Mouse (Mus musculus) MEL (cell line): ENCODE measurements at regions not wholly inside any gene's neighbourhood (a gene's known extent, or its start where the extent isn't known, plus 50 kb on each side); places are given as distances from the start of the nearest gene placed in this dataset.

Experiments used
- DNase-seq: peaks from one replicate; pipeline ENCODE4 v3.0.0; 2011; ENCODE audit warnings: low read depth, low spot score
- H3K27ac ChIP-seq: 2 replicates; pipeline ENCODE4 v1.5.1; 2012; ENCODE audit warnings: low read depth, mild to moderate bottlenecking, control low read depth, low read length, moderate library complexity; ENCODE audit not compliant: control insufficient read depth
- H3K27me3 ChIP-seq, 2 experiments: fragments of 150-350 bp in 1 of 2; sonication (generic) in 1 of 2; 2 replicates each; pipeline ENCODE4 v1.6.1; 2012; ENCODE audit warnings: low read length in 2 of 2, mild to moderate bottlenecking in 2 of 2, improper control_type of control experiment in 1 of 2, moderate library complexity in 1 of 2; ENCODE audit not compliant: insufficient read depth in 2 of 2, control insufficient read depth in 1 of 2
- H3K36me3 ChIP-seq, 2 experiments: 2 replicates each; pipeline ENCODE4 v1.6.1; 2012 to 2014; ENCODE audit warnings: low read length in 2 of 2, improper control_type of control experiment in 1 of 2, inconsistent platforms in 1 of 2, mild to moderate bottlenecking in 1 of 2; ENCODE audit not compliant: insufficient read depth in 2 of 2, control insufficient read depth in 1 of 2
- H3K4me1 ChIP-seq, 2 experiments: fragments of 150-350 bp in 1 of 2; sonication (generic) in 1 of 2; 2 replicates each; pipeline ENCODE4 v1.6.1; 2012; ENCODE audit warnings: low read length in 2 of 2, improper control_type of control experiment in 1 of 2, mild to moderate bottlenecking in 1 of 2; ENCODE audit not compliant: insufficient read depth in 2 of 2, control insufficient read depth in 1 of 2
- H3K4me3 ChIP-seq, 2 experiments: fragments of 150-350 bp in 1 of 2; sonication (generic) in 1 of 2; 2 replicates each; pipeline ENCODE4 v1.5.1; 2012; ENCODE audit warnings: low read depth in 2 of 2, low read length in 2 of 2, mild to moderate bottlenecking in 2 of 2, moderate library complexity in 2 of 2, control low read depth in 1 of 2, improper control_type of control experiment in 1 of 2; ENCODE audit not compliant: control insufficient read depth in 1 of 2, insufficient read depth in 1 of 2
- H3K79me2 ChIP-seq: 2 replicates; pipeline ENCODE4 v1.6.1; 2012; ENCODE audit warnings: mild to moderate bottlenecking, low read length, moderate library complexity; ENCODE audit not compliant: control insufficient read depth, poor library complexity, insufficient read depth
- H3K9ac ChIP-seq: 2 replicates; pipeline ENCODE4 v1.6.1; 2012; ENCODE audit warnings: low read depth, mild to moderate bottlenecking, control low read depth, low read length, moderate library complexity; ENCODE audit not compliant: control insufficient read depth, poor library complexity, severe bottlenecking
- H3K9me3 ChIP-seq: fragments of 150-350 bp; sonication (generic); replicated peaks from 2 replicates; pipeline ENCODE4 v1.6.1; 2012; ENCODE audit warnings: mild to moderate bottlenecking, low read length, improper control_type of control experiment, moderate library complexity; ENCODE audit not compliant: insufficient read depth
- CHD1 ChIP-seq: IDR thresholded peaks from 2 replicates; pipeline ENCODE4 v1.6.1; 2012; ENCODE audit warnings: low read depth, mild to moderate bottlenecking, inconsistent platforms, low read length, improper control_type of control experiment
- CHD2 ChIP-seq: IDR thresholded peaks from 2 replicates; pipeline ENCODE4 v1.6.1; 2011; ENCODE audit warnings: low read length, improper control_type of control experiment
- CTCF ChIP-seq, 3 experiments: IDR thresholded peaks in 2 of 3; conservative IDR thresholded peaks in 1 of 3; 2 replicates each; pipeline ENCODE4 v1.5.1; 2011 to 2012; ENCODE audit warnings: low read length in 3 of 3, low read depth in 2 of 3, mild to moderate bottlenecking in 2 of 3, improper control_type of control experiment in 1 of 3, inconsistent platforms in 1 of 3, mixed read lengths in 1 of 3, moderate library complexity in 1 of 3; ENCODE audit not compliant: control insufficient read depth in 1 of 3, insufficient read depth in 1 of 3, poor library complexity in 1 of 3, severe bottlenecking in 1 of 3
- E2F4 ChIP-seq: IDR thresholded peaks from 2 replicates; pipeline ENCODE4 v1.6.1; 2011; ENCODE audit warnings: low read depth, low read length, improper control_type of control experiment, borderline replicate concordance
- EP300 ChIP-seq, 2 experiments: IDR thresholded peaks; 2 replicates each; pipeline ENCODE4 v1.6.1; 2011; ENCODE audit warnings: improper control_type of control experiment in 2 of 2, low read length in 2 of 2, low read depth in 1 of 2, mild to moderate bottlenecking in 1 of 2
- ETS1 ChIP-seq: IDR thresholded peaks from 2 replicates; pipeline ENCODE4 v1.6.1; 2012; ENCODE audit warnings: low read depth, mild to moderate bottlenecking, inconsistent platforms, low read length, improper control_type of control experiment, moderate library complexity
- GABPA ChIP-seq: IDR thresholded peaks from 2 replicates; pipeline ENCODE4 v1.6.1; 2012; ENCODE audit warnings: low read depth, mild to moderate bottlenecking, inconsistent platforms, low read length, improper control_type of control experiment, moderate library complexity
- GATA1 ChIP-seq: IDR thresholded peaks from 2 replicates; pipeline ENCODE4 v1.6.1; 2011; ENCODE audit warnings: low read depth, low read length, improper control_type of control experiment
- HCFC1 ChIP-seq: IDR thresholded peaks from 2 replicates; pipeline ENCODE4 v1.6.1; 2012; ENCODE audit warnings: low read depth, mild to moderate bottlenecking, inconsistent platforms, low read length, improper control_type of control experiment, moderate library complexity
- MAFK ChIP-seq: IDR thresholded peaks from 2 replicates; pipeline ENCODE4 v1.6.1; 2011; ENCODE audit warnings: low read depth, mild to moderate bottlenecking, low read length, improper control_type of control experiment, borderline replicate concordance
- MAX ChIP-seq: IDR thresholded peaks from 2 replicates; pipeline ENCODE4 v1.6.1; 2011; ENCODE audit warnings: low read length, improper control_type of control experiment
- MEF2A ChIP-seq: IDR thresholded peaks from 2 replicates; pipeline ENCODE4 v1.6.1; 2014; ENCODE audit warnings: low read depth, mild to moderate bottlenecking, inconsistent platforms, low read length, improper control_type of control experiment; ENCODE audit not compliant: poor library complexity, insufficient replicate concordance, severe bottlenecking; ENCODE audit errors: extremely low read depth
- MXI1 ChIP-seq: IDR thresholded peaks from 2 replicates; pipeline ENCODE4 v1.6.1; 2011; ENCODE audit warnings: mild to moderate bottlenecking, low read depth, low read length, improper control_type of control experiment
- MYC ChIP-seq: IDR thresholded peaks from 2 replicates; pipeline ENCODE4 v1.6.1; 2011; ENCODE audit warnings: low read depth, mild to moderate bottlenecking, low read length, improper control_type of control experiment, moderate library complexity
- NELFE ChIP-seq: IDR thresholded peaks from 2 replicates; pipeline ENCODE4 v1.6.1; 2011; ENCODE audit warnings: low read depth, low read length, improper control_type of control experiment
- POLR2AphosphoS2 ChIP-seq: IDR thresholded peaks from 2 replicates; pipeline ENCODE4 v1.6.1; 2011; ENCODE audit warnings: low read length, improper control_type of control experiment
- POLR2AphosphoS5 ChIP-seq: IDR thresholded peaks from 2 replicates; pipeline ENCODE4 v1.6.1; 2012; ENCODE audit warnings: low read depth, borderline replicate concordance, mild to moderate bottlenecking, inconsistent platforms, low read length, moderate library complexity, mixed read lengths
- RCOR1 ChIP-seq: IDR thresholded peaks from 2 replicates; pipeline ENCODE4 v1.6.1; 2012; ENCODE audit warnings: low read depth, mild to moderate bottlenecking, inconsistent platforms, low read length, improper control_type of control experiment
- SIN3A ChIP-seq: IDR thresholded peaks from 2 replicates; pipeline ENCODE4 v1.6.1; 2012; ENCODE audit warnings: low read length, improper control_type of control experiment, inconsistent platforms
- SMC3 ChIP-seq: IDR thresholded peaks from 2 replicates; pipeline ENCODE4 v1.6.1; 2011; ENCODE audit warnings: low read depth, low read length, improper control_type of control experiment
- TAL1 ChIP-seq: IDR thresholded peaks from 2 replicates; pipeline ENCODE4 v1.6.1; 2012; ENCODE audit warnings: mild to moderate bottlenecking, inconsistent platforms, low read length, moderate library complexity, mixed read lengths
- TCF12 ChIP-seq: IDR thresholded peaks from 2 replicates; pipeline ENCODE4 v1.6.1; 2014; ENCODE audit warnings: low read depth, mild to moderate bottlenecking, inconsistent platforms, low read length, improper control_type of control experiment, moderate library complexity
- ZKSCAN1 ChIP-seq: IDR thresholded peaks from 2 replicates; pipeline ENCODE4 v1.6.1; 2012; ENCODE audit warnings: low read depth, mild to moderate bottlenecking, inconsistent platforms, low read length, improper control_type of control experiment, moderate library complexity
- ZMIZ1 ChIP-seq: IDR thresholded peaks from 2 replicates; pipeline ENCODE4 v1.6.1; 2012; ENCODE audit warnings: low read depth, mild to moderate bottlenecking, inconsistent platforms, low read length, improper control_type of control experiment, moderate library complexity

- H3K27me3 ChIP-seq = no peaks in the 10 kb centered on the region
- no peaks in the 10 kb centered on the region for H3K79me2 ChIP-seq
- no peak for DNase-seq
- no peaks in the 10 kb centered on the region for H3K36me3 ChIP-seq
- H3K4me1 ChIP-seq = no peaks in the 10 kb centered on the region
- H3K9ac ChIP-seq = no peak overlapping the region
- no peak overlapping the region for H3K4me3 ChIP-seq
- no peaks in the 10 kb centered on the region for H3K9me3 ChIP-seq
- TF ChIP-seq MAX (no peak), SIN3A (no peak), ETS1 (no peak), E2F4 (no peak), MXI1 (no peak), CTCF (IDR thresholded peaks at IDR 0.05 in 2 of 3, conservative IDR thresholded peaks at IDR 0.05 in 1 of 3; ENCODE audit: control insufficient read depth in 1 of 3, insufficient read depth in 1 of 3, low read depth in 2 of 3, low read length in 3 of 3, poor library complexity in 1 of 3, severe bottlenecking in 1 of 3) (no peak), ZKSCAN1 (no peak), TAL1 (no peak)
- H3K27ac ChIP-seq = no peak overlapping the region
These were observed 329.1 kb upstream of the Pard3b start for GRCm38 (mm10) chr1:61309563-61309962.

GRCm38 (mm10) chr1:61310063-61310760 lies 328.4 kb upstream of the Pard3b start:
- H3K36me3 ChIP-seq = no peaks in the 10 kb centered on the region

GRCm38 (mm10) chr1:61310761-61311090 lies 327.9 kb upstream of the Pard3b start:
- TF ChIP-seq HCFC1 (no peak), MYC (no peak), POLR2AphosphoS5 (no peak), MAFK (no peak), CHD1 (no peak), SMC3 (no peak), ZKSCAN1 (no peak), MAX (no peak), CHD2 (no peak), NELFE (no peak), GATA1 (no peak), POLR2AphosphoS2 (no peak), EP300 (IDR thresholded peaks at IDR 0.05; ENCODE audit: low read depth in 1 of 2, low read length in 2 of 2) (no peak), TCF12 (no peak), E2F4 (no peak), GABPA (no peak), MEF2A (no peak), ZMIZ1 (no peak)
- no peak for DNase-seq
- H3K79me2 ChIP-seq = no peaks in the 10 kb centered on the region
- H3K27me3 ChIP-seq = no peaks in the 10 kb centered on the region
- no peaks in the 10 kb centered on the region for H3K4me1 ChIP-seq
- H3K9me3 ChIP-seq = no peaks in the 10 kb centered on the region
- no peak overlapping the region for H3K27ac ChIP-seq
- H3K9ac ChIP-seq = no peak overlapping the region
- no peaks in the 10 kb centered on the region for H3K36me3 ChIP-seq
- no peak overlapping the region for H3K4me3 ChIP-seq

More at GRCm38 (mm10) chr1:61310063-61310760, 328.4 kb upstream of the Pard3b start:
- H3K79me2 ChIP-seq = no peaks in the 10 kb centered on the region
- no peak overlapping the region for H3K9ac ChIP-seq
- no peak for TF ChIP-seq RCOR1
- DNase-seq = no peak
- no peak overlapping the region for H3K27ac ChIP-seq
- no peaks in the 10 kb centered on the region for H3K27me3 ChIP-seq
- H3K9me3 ChIP-seq = no peaks in the 10 kb centered on the region
- H3K4me1 ChIP-seq = no peaks in the 10 kb centered on the region
- H3K4me3 ChIP-seq = no peak overlapping the region
